Mouse (Mus musculus) cortical plate, adult 2 months (tissue): ENCODE data around the gene Cobl.

ENCODE experiments used
- CTCF ChIP-seq: fragments of 200-500 bp; IDR thresholded peaks from 2 replicates; pipeline ENCODE4 v1.5.1; 2011; ENCODE audit warnings: mild to moderate bottlenecking, control low read depth, low read length; ENCODE audit not compliant: insufficient read depth; ENCODE audit errors: extremely low read depth
- POLR2A ChIP-seq: fragments of 200-500 bp; IDR thresholded peaks from 2 replicates; pipeline ENCODE4 v1.6.1; 2011; ENCODE audit warnings: mild to moderate bottlenecking, low read length, control low read depth; ENCODE audit not compliant: insufficient read depth; ENCODE audit errors: extremely low read depth

DNA sequence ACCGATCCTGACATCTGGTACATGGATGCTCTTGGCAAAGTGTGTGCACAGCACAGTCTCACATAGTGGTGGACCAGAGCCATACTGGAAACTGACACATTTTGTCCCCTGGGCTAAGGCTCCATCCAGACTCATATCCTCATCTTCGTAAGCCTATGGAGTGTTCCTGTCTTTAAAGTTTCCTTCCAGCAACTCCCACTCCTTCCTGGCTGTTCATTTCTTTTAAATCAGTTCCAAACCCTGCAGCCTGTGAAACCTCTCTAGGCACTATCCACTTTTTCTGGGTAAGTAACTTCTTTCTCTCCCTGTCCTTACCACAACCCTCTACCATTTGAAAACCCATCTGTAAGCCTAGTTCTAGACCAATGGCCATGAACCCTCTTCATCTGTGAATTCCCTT lies 64.9 kb downstream of the Cobl start:
- TF ChIP-seq CTCF (no peak), POLR2A (no peak)
